Mouse (Mus musculus) embryo, embryonic 10.5 days (tissue): Measurements from ENCODE around the gene Smim7.

Experiments
- DNase-seq: peaks from one replicate; pipeline ENCODE4 v3.0.0-alpha.2; 2015; ENCODE audit warnings: low spot score

Smim7 gene

GRCm38 (mm10) chr8:72547122-72547801 lies 23.6 kb downstream of the Smim7 start:
- DNase-seq: peak; percentile 19

- DNase-seq: no peak
These were observed 31.7 kb downstream of the Smim7 start for GRCm38 (mm10) chr8:72539234-72539633.

DNA sequence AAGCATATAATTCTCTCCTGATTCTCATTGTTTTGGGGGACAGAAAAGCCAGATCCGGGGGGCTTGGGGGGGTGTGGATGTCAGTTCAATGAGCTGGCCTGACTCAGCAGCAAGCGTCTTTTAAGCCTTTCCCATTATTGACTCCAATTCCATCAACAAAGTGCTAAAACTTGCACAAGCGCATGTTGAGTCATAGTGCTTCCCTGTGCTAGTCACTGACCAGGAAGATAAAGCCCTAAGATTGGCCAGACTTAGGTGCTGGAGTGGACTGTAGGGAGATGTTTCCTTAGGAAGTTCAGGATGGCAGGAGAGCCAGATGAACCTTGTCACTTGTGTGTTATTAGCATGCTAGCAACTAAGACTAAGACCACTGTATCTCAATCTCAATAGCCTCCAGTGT lies 36.0 kb downstream of the Smim7 start:
- DNase-seq: no peak

DNA sequence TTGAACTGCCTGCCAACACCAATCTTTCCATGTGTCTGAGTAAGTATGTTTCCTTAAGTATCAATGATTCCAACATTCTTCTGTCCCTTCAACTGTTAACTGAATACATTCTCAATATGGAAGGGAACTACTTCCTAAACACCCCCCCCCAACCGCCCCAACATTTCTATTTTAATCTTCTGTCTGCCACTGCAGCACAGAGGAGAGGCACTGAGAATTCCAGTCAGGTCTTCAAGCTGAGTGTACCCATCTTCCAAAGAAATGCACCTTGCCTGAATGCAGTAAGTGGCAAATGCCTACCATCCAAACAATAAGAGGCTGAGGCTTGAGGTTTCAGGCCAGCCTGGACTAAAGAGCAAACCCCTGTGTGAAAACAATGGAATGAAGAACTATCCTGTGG lies 38.8 kb downstream of the Smim7 start:
- no peak for DNase-seq

GRCm38 (mm10) chr8:72521888-72522287 lies 49.0 kb downstream of the Smim7 start:
- DNase-seq: no peak

DNA sequence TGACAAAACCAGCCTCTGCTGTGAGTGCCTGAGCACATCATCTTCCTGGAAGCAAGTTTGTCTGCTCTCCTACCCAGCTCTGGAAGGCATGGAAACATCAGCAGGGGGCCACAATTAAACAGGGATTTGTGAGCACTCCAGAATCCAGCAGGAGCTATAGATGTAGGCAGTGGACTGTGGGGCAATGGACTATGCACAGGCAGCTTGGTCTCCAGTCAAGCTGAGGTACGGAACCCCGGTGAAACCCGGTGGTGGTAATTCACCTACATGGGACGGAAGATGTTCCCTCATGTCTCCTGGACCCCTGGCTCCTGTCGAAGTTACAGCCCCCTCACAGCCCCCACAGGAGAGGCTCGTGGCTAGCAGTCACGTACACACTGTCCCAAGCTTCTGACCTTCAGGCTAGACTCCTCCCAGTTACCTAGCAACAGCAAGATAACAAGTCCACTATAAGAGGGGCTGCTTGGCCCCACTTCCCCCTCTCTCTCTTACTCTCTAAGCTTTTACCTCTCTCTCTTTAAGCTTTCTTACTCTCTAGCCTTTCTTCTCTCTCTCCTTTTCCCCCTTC lies 53.4 kb downstream of the Smim7 start:
- no peak for DNase-seq
